ENCODE assay signal across 44 mouse cellular contexts in the genomic region with DNA sequence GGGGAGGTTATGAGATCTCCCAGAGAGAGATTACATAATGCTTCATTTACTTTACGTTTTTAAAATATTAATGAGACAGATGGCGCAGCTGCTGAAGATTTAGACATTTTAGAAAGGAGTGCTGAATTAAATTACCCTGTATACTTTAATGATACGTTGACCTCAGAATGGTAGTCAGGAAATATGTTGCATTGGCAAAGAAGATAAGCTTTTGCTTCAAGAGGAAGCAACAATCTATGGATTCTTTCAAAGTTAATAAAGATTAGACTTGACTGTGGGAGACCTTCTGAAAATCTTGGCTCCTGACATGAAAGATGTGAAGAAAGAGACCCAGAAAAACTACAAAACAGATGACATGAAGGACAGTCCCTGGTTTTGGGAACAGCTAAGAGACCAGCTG. TPM values are rescaled to one million over a fixed set of nuclear protein-coding genes. Genes with fewer than 3 reads are reported as not detected.
"Had no signal": no experiment of that assay in that cellular context is flagged by ENCODE, and none has a peak within 500 bp of the region (broad histone marks: within the 10 kb centered on the region; RNA-seq: fewer than 3 reads in every experiment).

No protein-coding gene starts in this region.

- H3K4me1 ChIP-seq: limb, embryonic 10.5 days; limb, embryonic 12.5 days; limb, embryonic 13.5 days; limb, embryonic 15.5 days; liver, embryonic 12.5 days; liver, embryonic 13.5 days; liver, embryonic 15.5 days; lung, embryonic 15.5 days; midbrain, embryonic 10.5 days; midbrain, embryonic 12.5 days; midbrain, embryonic 13.5 days; midbrain, embryonic 15.5 days had no signal

- H3K9me3 ChIP-seq: limb, embryonic 10.5 days; limb, embryonic 12.5 days; limb, embryonic 13.5 days; limb, embryonic 15.5 days; liver, embryonic 12.5 days; liver, embryonic 13.5 days; liver, embryonic 15.5 days; lung, embryonic 15.5 days; megakaryocyte, embryonic 14.5 days; midbrain, embryonic 10.5 days; midbrain, embryonic 12.5 days; midbrain, embryonic 13.5 days; midbrain, embryonic 15.5 days had no signal

- ATAC-seq: liver, embryonic 12.5 days; liver, postnatal 0 days; lung, postnatal 0 days; midbrain, embryonic 13.5 days; midbrain, embryonic 15.5 days; midbrain, embryonic 16.5 days had no signal

- H3K4me2 ChIP-seq: limb, embryonic 12.5 days; limb, embryonic 13.5 days; limb, embryonic 15.5 days; liver, embryonic 11.5 days; liver, embryonic 12.5 days; liver, embryonic 13.5 days; liver, embryonic 15.5 days; lung, embryonic 14.5 days; lung, embryonic 15.5 days; midbrain, embryonic 11.5 days; midbrain, embryonic 12.5 days; midbrain, embryonic 13.5 days; midbrain, embryonic 15.5 days had no signal

- H3K36me3 ChIP-seq: limb, embryonic 10.5 days; limb, embryonic 12.5 days; limb, embryonic 13.5 days; limb, embryonic 15.5 days; liver, embryonic 12.5 days; liver, embryonic 13.5 days; liver, embryonic 15.5 days; lung, embryonic 15.5 days; midbrain, embryonic 10.5 days; midbrain, embryonic 12.5 days; midbrain, embryonic 13.5 days; midbrain, embryonic 15.5 days had no signal

- H3K4me3 ChIP-seq: left cerebral cortex, adult 2 months; limb, embryonic 10.5 days; limb, embryonic 12.5 days; limb, embryonic 13.5 days; limb, embryonic 15.5 days; liver, embryonic 12.5 days; liver, embryonic 13.5 days; liver, embryonic 15.5 days; lung, embryonic 15.5 days; megakaryocyte, embryonic 14.5 days; midbrain, embryonic 10.5 days; midbrain, embryonic 12.5 days; midbrain, embryonic 13.5 days; midbrain, embryonic 15.5 days; myocyte had no signal

- H3K9ac ChIP-seq: limb, embryonic 12.5 days; limb, embryonic 13.5 days; limb, embryonic 15.5 days; liver, embryonic 12.5 days; liver, embryonic 13.5 days; liver, embryonic 14.5 days; liver, embryonic 15.5 days; liver, postnatal 0 days; lung, embryonic 14.5 days; lung, embryonic 15.5 days; midbrain, embryonic 12.5 days; midbrain, embryonic 13.5 days; midbrain, embryonic 15.5 days had no signal

- H3K27me3 ChIP-seq: limb, embryonic 12.5 days; limb, embryonic 13.5 days; limb, embryonic 15.5 days; liver, embryonic 13.5 days; liver, embryonic 15.5 days; lung, embryonic 15.5 days; midbrain, embryonic 12.5 days; midbrain, embryonic 13.5 days; midbrain, embryonic 15.5 days had no signal

- DNase-seq: left cerebral cortex, postnatal 4 days; liver; liver, embryonic 13.5 days; liver, postnatal 0 days; lung, adult 18-20 months; lung, adult 2 months; lung, embryonic 14.5 days; lung, postnatal 10 days; lung, postnatal 14 days; lung, postnatal 36 days; midbrain, embryonic 14.5 days had no signal

- H3K27ac ChIP-seq: left cerebral cortex, adult 2 months; limb, embryonic 10.5 days; limb, embryonic 12.5 days; limb, embryonic 13.5 days; limb, embryonic 15.5 days; liver, embryonic 12.5 days; liver, embryonic 13.5 days; liver, embryonic 14.5 days; liver, embryonic 15.5 days; lung, embryonic 15.5 days; macrophage; midbrain, embryonic 10.5 days; midbrain, embryonic 12.5 days; midbrain, embryonic 13.5 days; midbrain, embryonic 15.5 days had no signal

RNA-seq across cellular contexts. Expression of a gene that starts 21.8 kb away (rescaled TPM):
- total RNA-seq: left cerebral cortex, adult 2 months; left cerebral cortex, adult 8-10 months; left cerebral cortex, postnatal 14 days; left cerebral cortex, postnatal 25 days; left cerebral cortex, postnatal 36 days; left cerebral cortex, postnatal 4 days; liver, adult 2 months; megakaryocyte progenitor cell, adult 5-6 weeks; megakaryocyte, adult 5-6 weeks; megakaryocyte-erythroid progenitor cell, adult 5-6 weeks; midbrain, postnatal 0 days; monocyte, adult 5-6 weeks had no signal
- polyA plus RNA-seq: limb, embryonic 10.5 days; limb, embryonic 11.5 days; limb, embryonic 12.5 days; limb, embryonic 13.5 days; limb, embryonic 14.5 days; limb, embryonic 15.5 days; liver, adult 2 months; liver, embryonic 11.5 days; lung, adult 2 months; lung, embryonic 14.5 days; lung, embryonic 15.5 days; lung, postnatal 0 days; macrophage; midbrain, embryonic 10.5 days; midbrain, embryonic 11.5 days; midbrain, embryonic 12.5 days; midbrain, embryonic 13.5 days; midbrain, embryonic 14.5 days; midbrain, embryonic 15.5 days; midbrain, embryonic 16.5 days; midbrain, postnatal 0 days; myocyte had no signal

RNA-seq across cellular contexts. Expression of a gene that starts 54.2 kb away (rescaled TPM):
- total RNA-seq: left cerebral cortex, postnatal 4 days; liver, adult 2 months; megakaryocyte-erythroid progenitor cell, adult 5-6 weeks; midbrain, postnatal 0 days; monocyte, adult 5-6 weeks had no signal
- polyA plus RNA-seq: limb, embryonic 10.5 days; limb, embryonic 11.5 days; limb, embryonic 14.5 days; limb, embryonic 15.5 days; liver, embryonic 11.5 days; liver, embryonic 12.5 days; liver, embryonic 15.5 days; liver, embryonic 16.5 days; liver, postnatal 0 days; lung, embryonic 14.5 days; lung, postnatal 0 days; midbrain, embryonic 10.5 days; midbrain, embryonic 11.5 days; midbrain, embryonic 12.5 days; midbrain, embryonic 13.5 days; midbrain, embryonic 16.5 days; midbrain, postnatal 0 days; myocyte had no signal
